Comparison of ENCODE assay signal across 8 mouse cellular contexts in the genomic region with DNA sequence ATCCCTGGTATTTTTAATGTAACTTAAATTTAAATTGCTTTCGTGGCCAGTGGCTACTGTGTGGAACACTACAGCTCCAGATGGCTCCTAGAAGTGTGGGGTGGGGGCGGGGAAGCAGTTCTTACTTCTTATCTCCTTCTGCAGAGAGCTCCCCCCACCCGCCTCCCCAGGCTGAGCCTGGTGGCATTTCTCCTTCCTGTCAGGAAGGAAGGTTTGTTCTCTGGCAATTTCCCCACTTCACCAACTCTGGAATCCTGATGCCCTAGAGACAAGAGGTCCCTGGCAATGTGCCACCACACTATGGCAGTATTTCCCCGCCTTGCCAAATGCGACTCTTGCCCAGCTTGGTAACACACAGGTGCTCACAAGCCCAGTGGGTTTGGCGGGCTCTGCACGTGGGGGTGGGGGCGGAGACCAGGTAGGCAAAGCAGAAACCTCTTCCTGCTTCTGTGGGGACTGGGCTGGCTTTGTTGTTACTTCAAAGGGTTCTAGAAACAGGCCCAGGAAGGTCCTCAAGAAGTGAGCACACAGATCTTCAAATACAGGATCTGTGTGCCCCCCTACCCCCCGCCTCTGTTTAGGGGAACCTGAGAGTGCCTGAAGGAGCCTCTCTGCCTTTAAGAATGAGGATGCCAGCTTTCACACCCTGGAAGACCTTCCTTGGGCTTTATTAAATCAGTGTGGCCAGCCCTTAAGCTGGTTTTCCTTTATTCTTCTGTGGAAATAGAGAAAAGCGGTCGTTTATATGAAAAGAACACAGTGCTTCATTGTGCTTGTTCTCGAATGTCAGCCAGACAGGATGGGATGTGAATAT. TPM values are rescaled to one million over a fixed set of nuclear protein-coding genes. Genes with fewer than 3 reads are reported as not detected.
DNase-seq lines count a peak whose midpoint lies in the region; ATAC-seq and TF ChIP-seq lines count a peak whose summit lies in the region.

No protein-coding gene starts in this region.

- peak overlapping the region; percentile 97 for H3K27ac ChIP-seq in lung, embryonic 16.5 days (ENCODE audit: low read length)
- peak overlapping the region; percentile 63 for H3K27ac ChIP-seq in stomach, postnatal 0 days (replicated peaks)

- no peak for TF ChIP-seq CTCF in stomach, postnatal 0 days (IDR thresholded peaks at IDR 0.05; ENCODE audit: low read depth)

- peak overlapping the region; percentile 8; the same call in 1 of the 2 replicates for H3K9ac ChIP-seq in lung, embryonic 16.5 days (ENCODE audit: low read length)
- H3K9ac ChIP-seq in stomach, postnatal 0 days (ENCODE audit: low read length): no peak overlapping the region

- TF ChIP-seq EP300 in stomach, postnatal 0 days (optimal IDR thresholded peaks at IDR 0.05): no peak

- DNase-seq in T-cell, adult 2 months (ENCODE audit: low spot score): peak; percentile 87
- peak; percentile 83 for DNase-seq in gonadal fat pad, adult 2 months (ENCODE audit: low read depth)
- peak; percentile 83 to 86 for DNase-seq in kidney, adult 8-10 months
- peak; percentile 70 for DNase-seq in stomach, postnatal 0 days (ENCODE audit: low spot score)
- no peak for DNase-seq in layer of hippocampus, postnatal 14 days (ENCODE audit: low spot score in 2 of 2)

- peaks cover 45% of the 10 kb centered on the region for H3K36me3 ChIP-seq in erythroblast, embryonic 14.5 days (ENCODE audit: control insufficient read depth)
- no peaks in the 10 kb centered on the region for H3K36me3 ChIP-seq in lung, embryonic 16.5 days (ENCODE audit: control insufficient read depth, insufficient read depth, low read length)
- H3K36me3 ChIP-seq in stomach, postnatal 0 days (ENCODE audit: control insufficient read depth, insufficient read depth, low read length): no peaks in the 10 kb centered on the region

- no peaks in the 10 kb centered on the region for H3K27me3 ChIP-seq in erythroblast, embryonic 14.5 days (ENCODE audit: control insufficient read depth)
- H3K27me3 ChIP-seq in lung, embryonic 16.5 days (ENCODE audit: control insufficient read depth, insufficient read depth, low read depth, low read length): no peaks in the 10 kb centered on the region
- no peaks in the 10 kb centered on the region for H3K27me3 ChIP-seq in stomach, postnatal 0 days (ENCODE audit: control insufficient read depth, insufficient read depth, low read length)

- peak overlapping the region; percentile 52; the same call in 1 of the 2 replicates for H3K4me2 ChIP-seq in lung, embryonic 16.5 days (ENCODE audit: low read depth, low read length)
- H3K4me2 ChIP-seq in stomach, postnatal 0 days (replicated peaks; ENCODE audit: low read depth): no peak overlapping the region

- 23% methylated on average over 12 of the region's 12 CpGs for WGBS in lung, embryonic 16.5 days
- 45% methylated on average over 12 of the region's 12 CpGs for WGBS in stomach, postnatal 0 days

- no peaks in the 10 kb centered on the region for H3K9me3 ChIP-seq in erythroblast, embryonic 14.5 days (ENCODE audit: control insufficient read depth, low read length)
- no peaks in the 10 kb centered on the region for H3K9me3 ChIP-seq in lung, embryonic 16.5 days (ENCODE audit: control insufficient read depth, low read length)
- no peaks in the 10 kb centered on the region for H3K9me3 ChIP-seq in stomach, postnatal 0 days (ENCODE audit: control insufficient read depth, low read length)

- peaks cover 69% of the 10 kb centered on the region for H3K4me1 ChIP-seq in erythroblast, embryonic 14.5 days (ENCODE audit: control insufficient read depth)
- peaks cover 37% of the 10 kb centered on the region for H3K4me1 ChIP-seq in lung, embryonic 16.5 days (replicated peaks; ENCODE audit: control insufficient read depth, insufficient read depth, low read length)
- H3K4me1 ChIP-seq in stomach, postnatal 0 days (replicated peaks; ENCODE audit: control insufficient read depth, insufficient read depth): peaks cover 5% of the 10 kb centered on the region; the same call in 1 of the 2 replicates

- H3K4me3 ChIP-seq in erythroblast, embryonic 14.5 days (replicated peaks): peak overlapping the region; percentile 23
- H3K4me3 ChIP-seq in lung, embryonic 16.5 days (ENCODE audit: low read length): no peak overlapping the region
- no peak overlapping the region for H3K4me3 ChIP-seq in stomach, postnatal 0 days (ENCODE audit: low read depth, low read length)

- no peak for ATAC-seq in erythroblast, adult 5-6 weeks (replicated peaks; ENCODE audit: low FRiP score, poor library complexity, severe bottlenecking)
- ATAC-seq in lung, embryonic 16.5 days (ENCODE audit: low read depth): peak; percentile 78
- peak; percentile 19; the same call in 1 of the 2 replicates for ATAC-seq in stomach, postnatal 0 days (ENCODE audit: low FRiP score, low TSS enrichment)

RNA-seq across cellular contexts. Expression of a gene that starts 4.4 kb away (rescaled TPM):
- not detected in 2 replicates for polyA plus RNA-seq in erythroblast, embryonic 14.5 days (2012)
- total RNA-seq in erythroblast, adult 5-6 weeks (2015; ENCODE audit: low replicate concordance): not detected in 2 replicates
- total RNA-seq in erythroblast, adult 5-6 weeks (2017; ENCODE audit: low replicate concordance): not detected in 2 replicates
- polyA plus RNA-seq in gonadal fat pad, adult 2 months (2012; rRNA removed): 0.07 TPM in 1 of 2 replicates, not detected in the other
- 1.8 and 2.5 TPM in 2 replicates for polyA plus RNA-seq in lung, embryonic 16.5 days (2015; fragmentation: Nextera tagmentation; extraction: Ambion mirVana)
- 0.40 TPM in 2 replicates for polyA plus RNA-seq in stomach, postnatal 0 days (2015; fragmentation: Nextera tagmentation; extraction: Ambion mirVana)
- total RNA-seq in layer of hippocampus, postnatal 14 days (2021): not detected

RNA-seq across cellular contexts. Expression of a gene that starts 28.9 kb away (rescaled TPM):
- polyA plus RNA-seq in erythroblast, embryonic 14.5 days (2012): 5.1 and 7.7 TPM in 2 replicates
- total RNA-seq in erythroblast, adult 5-6 weeks (2015; ENCODE audit: low replicate concordance): 17.5 and 18.6 TPM in 2 replicates
- total RNA-seq in erythroblast, adult 5-6 weeks (2017; ENCODE audit: low replicate concordance): 14.6 and 22.2 TPM in 2 replicates
- 23.5 and 24.5 TPM in 2 replicates for polyA plus RNA-seq in gonadal fat pad, adult 2 months (2012; rRNA removed)
- polyA plus RNA-seq in lung, embryonic 16.5 days (2015; fragmentation: Nextera tagmentation; extraction: Ambion mirVana): 39.0 and 42.1 TPM in 2 replicates
- polyA plus RNA-seq in stomach, postnatal 0 days (2015; fragmentation: Nextera tagmentation; extraction: Ambion mirVana): 34.3 and 38.7 TPM in 2 replicates
- 100 to 1,000 TPM; 159 to 173 TPM for total RNA-seq in layer of hippocampus, postnatal 14 days (2021)

Comparison
In these comparisons a context has a peak if more than half of its experiments do, and no peak if none do; other contexts are left out.
1. DNase-seq: peak in T-cell, adult 2 months (single experiment), gonadal fat pad, adult 2 months (single experiment), kidney, adult 8-10 months (2 of 2) and stomach, postnatal 0 days (single experiment); none in layer of hippocampus, postnatal 14 days (0 of 2).